Mouse (Mus musculus) T-cell, adult 2 months (primary cell): ENCODE data around the gene A3galt2.

ENCODE experiments used
- DNase-seq: peaks from one replicate; pipeline ENCODE4 v3.0.0; 2022; ENCODE audit warnings: low spot score

The A3galt2 gene

DNA sequence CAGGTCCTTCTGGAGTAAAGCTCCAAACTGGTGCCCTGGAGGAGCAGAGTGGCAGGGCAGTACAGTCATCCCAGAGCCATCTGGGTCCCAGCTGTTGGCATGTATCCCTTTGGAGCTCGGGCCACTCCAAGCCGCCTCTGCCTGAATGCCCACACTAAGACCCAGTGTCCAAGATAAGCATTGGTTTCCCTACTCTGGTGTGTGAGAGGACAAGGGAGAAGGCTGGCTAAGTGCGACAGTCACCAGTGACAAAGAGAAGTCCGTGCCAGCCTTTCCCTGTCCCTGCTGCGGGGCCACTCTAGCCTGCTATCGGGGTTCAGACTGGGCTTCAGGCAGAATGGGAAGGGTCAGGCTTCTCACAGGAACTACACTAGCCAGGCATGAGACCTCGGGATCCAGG lies 736 bp downstream of the A3galt2 start:
- DNase-seq: no peak

GRCm38 (mm10) chr4:128759214-128759613 lies 4.0 kb downstream of the A3galt2 start:
- DNase-seq: no peak

- no peak for DNase-seq
These were observed 4.9 kb downstream of the A3galt2 start for GRCm38 (mm10) chr4:128760029-128760428.

- DNase-seq: no peak
These were observed 11.8 kb downstream of the A3galt2 start for GRCm38 (mm10) chr4:128766929-128767328.

DNA sequence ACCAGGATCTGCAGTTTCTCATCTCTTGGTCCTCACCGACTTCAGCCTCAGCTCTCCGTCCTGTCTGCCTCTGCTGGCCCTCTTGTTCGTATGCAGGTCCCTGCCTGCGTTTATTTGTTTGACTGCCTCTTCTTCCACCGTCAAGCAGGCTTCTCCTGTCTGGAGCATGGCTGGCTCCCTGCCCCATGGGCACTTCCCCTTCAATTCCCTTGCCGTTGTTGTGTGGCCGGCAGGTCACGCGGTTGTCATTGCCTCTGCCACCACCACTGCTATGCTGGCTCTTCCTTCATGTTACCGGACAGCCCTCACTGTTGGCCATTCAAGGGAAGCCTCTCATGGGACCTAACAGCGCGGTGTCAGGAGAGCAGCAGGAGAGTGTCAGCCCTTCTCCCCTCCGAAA lies 13.0 kb downstream of the A3galt2 start:
- DNase-seq: no peak

DNA sequence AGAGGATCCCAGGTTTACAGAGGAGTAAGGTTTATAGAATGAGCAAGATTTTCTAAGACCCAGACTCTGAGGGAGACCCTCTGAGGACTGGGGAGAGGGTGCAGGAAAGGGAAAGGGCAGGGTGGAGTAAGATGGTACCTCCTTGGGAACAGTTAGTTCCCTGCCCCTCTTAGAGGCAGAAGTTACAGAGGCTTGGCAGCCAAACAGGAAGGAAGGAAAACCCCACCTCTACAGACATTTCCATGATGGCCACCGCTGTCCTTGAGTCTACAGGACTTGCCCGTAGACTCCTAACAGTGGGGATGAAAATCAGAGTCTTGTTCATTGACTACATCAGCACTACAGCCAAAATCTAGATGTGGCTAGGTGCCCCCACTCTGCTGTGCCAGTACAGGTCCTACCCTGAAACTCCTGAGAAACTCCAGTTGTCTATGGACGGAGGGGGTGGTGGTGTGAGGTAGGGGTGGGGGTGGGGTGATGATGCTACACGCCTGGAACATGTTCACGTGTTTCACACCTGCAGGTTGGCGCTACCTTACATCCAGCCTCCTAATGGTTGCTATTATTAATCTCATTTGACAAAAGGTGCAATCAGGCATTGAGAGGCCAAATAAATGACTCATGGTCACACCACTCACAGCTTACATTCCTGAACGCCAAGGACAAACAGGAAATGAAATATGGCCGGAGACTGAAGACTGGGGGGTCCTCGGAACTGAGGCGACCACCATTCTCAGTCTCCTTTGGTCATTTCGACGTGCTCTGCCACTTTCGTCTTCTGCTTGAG lies 14.6 kb downstream of the A3galt2 start:
- no peak for DNase-seq

GRCm38 (mm10) chr4:128770698-128771097 lies 15.5 kb downstream of the A3galt2 start:
- DNase-seq: no peak

DNA sequence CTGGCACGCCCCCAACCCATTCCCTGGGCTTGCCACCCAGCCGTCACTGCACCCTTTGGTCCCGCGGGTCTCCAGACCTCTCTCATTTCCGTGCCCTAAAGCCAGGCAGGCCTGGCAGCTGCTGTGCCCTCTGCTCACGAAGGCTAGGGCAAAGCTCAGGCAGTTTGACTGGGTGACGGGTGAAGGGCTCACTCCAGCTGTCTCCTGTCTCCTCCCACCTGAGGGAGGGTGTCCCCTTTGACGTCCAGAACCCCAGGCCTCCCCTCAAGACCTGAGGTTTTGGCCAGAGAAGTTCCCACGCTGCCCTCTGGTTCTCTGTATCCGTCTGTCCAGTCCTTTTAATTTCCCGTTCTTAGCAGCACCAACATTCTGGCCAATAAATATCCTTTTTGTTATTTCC lies 18.7 kb downstream of the A3galt2 start:
- DNase-seq: no peak

- DNase-seq: peak; percentile 39
These were observed 19.3 kb downstream of the A3galt2 start for GRCm38 (mm10) chr4:128774467-128774866.

- peak; percentile 59 for DNase-seq
These were observed 21.6 kb downstream of the A3galt2 start for GRCm38 (mm10) chr4:128776568-128777289.

DNA sequence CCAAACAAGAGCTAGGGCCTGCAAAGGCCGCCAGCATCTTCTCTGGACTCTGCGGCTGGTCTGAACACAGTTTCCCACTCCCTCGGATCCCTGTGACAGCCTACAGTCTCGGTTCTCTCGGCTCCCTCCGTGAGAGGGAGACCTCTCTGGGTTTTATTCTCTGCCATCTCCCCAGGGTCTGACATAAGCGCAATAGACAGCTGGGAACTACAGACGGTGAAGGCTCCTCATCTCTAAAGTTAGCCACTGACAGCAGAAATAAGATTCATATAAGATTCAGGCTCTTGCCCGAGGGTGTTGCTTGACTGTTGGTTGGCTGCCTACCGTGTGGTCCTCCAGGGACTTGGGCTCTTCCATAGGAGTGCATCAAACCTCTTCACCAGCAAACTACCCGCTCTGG lies 22.4 kb downstream of the A3galt2 start:
- no peak for DNase-seq

GRCm38 (mm10) chr4:128782037-128782436 lies 26.9 kb downstream of the A3galt2 start:
- no peak for DNase-seq

DNA sequence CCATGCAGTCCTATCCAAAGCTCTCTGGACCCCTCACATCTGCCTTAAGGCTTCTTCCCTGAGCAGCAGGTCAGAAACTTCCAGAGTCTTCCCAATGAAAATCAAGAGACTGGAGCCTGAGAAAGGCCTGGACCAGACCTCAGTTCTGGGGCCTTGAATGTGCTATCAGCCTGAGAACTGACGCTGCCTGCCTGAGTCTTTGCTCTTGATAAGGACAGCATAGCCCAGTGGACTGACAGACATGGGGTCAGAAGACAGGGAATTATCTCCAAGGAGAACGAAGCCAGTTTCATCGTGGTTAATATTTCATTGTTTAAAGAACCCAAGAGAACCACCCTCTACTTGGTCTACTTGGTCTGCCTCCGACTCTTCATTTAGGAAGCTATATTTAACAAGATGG lies 27.5 kb downstream of the A3galt2 start:
- no peak for DNase-seq

- no peak for DNase-seq
These were observed 29.9 kb downstream of the A3galt2 start for GRCm38 (mm10) chr4:128784950-128785631.

- no peak for DNase-seq
These were observed 30.9 kb downstream of the A3galt2 start for GRCm38 (mm10) chr4:128785921-128786654.

GRCm38 (mm10) chr4:128787023-128787939 lies 32.1 kb downstream of the A3galt2 start:
- no peak for DNase-seq

- no peak for DNase-seq
These were observed 32.9 kb downstream of the A3galt2 start for GRCm38 (mm10) chr4:128788108-128788507.

DNA sequence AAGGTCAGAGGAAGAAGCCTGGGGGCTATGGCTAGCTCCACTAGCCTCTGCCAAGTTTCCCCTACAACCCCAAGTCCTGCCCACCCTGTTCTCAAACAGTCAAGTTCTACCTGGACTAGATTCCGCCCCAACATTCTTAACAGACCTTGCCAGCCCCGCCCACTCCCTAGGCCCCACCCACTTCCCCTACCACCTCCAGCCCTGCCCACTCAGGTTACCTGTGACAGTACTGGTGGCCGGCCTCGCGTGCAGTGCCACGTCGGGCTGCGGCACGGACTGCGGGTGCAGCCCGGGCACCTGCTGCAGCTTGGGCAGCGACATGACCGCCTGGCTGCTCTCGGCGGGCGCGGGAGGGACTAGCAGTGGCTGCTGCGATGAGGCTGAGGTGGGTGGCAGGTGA lies 34.5 kb downstream of the A3galt2 start:
- DNase-seq: no peak

DNA sequence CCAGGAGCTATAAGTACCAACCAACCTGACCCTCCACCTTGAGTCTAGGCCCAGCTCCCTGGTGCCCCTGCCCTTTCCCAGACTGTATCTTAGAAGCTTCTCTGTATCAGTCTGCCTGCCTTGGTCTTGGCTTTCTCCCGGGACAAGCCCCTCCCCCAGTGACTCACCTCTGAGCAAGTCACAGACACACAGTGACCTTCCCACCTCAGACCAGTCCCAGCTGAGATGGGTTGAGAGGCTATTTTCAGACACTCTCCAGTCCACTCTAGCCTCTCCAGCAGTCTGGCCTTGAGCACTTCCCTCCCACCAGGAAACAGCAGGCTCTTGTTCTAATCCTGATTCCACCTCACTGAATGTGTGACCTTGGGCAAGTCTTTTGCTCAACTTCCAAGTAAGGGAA lies 38.5 kb downstream of the A3galt2 start:
- no peak for DNase-seq

- DNase-seq: no peak
These were observed 39.0 kb downstream of the A3galt2 start for GRCm38 (mm10) chr4:128794198-128794597.

DNA sequence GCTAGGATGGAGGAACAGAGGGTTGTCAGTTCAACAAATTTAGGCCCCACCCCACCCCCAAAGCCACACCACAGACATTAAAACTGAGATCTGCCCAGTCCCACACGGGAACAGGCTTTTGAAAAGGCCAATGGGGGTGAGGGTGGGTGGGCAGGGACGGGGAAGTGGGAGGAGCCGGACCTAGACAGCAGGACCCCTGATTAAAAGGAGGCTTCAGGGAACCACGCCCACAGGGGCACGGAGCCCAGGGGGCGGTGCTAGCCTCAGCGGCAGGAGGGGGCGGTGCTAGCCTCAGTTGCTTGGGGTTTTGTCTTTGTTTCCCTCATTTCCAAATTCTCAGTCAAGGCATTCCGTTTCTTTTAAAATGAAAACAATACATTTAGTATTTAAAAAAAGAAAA lies 40.4 kb downstream of the A3galt2 start:
- no peak for DNase-seq
